Mouse (Mus musculus) ES-Bruce4 (cell line): Measurements from ENCODE around the gene B9d1. TPM values are rescaled to one million over a fixed set of nuclear protein-coding genes. Genes with fewer than 3 reads are reported as not detected.

Experiments
- H3K27ac ChIP-seq: 2 replicates; pipeline ENCODE4 v1.5.1; 2012; ENCODE audit warnings: low read length, inconsistent platforms; ENCODE audit not compliant: insufficient read depth
- H3K27me3 ChIP-seq: 2 replicates; pipeline ENCODE4 v1.6.1; 2012; ENCODE audit warnings: mild to moderate bottlenecking, low read length, inconsistent platforms; ENCODE audit not compliant: control insufficient read depth, poor library complexity, insufficient read depth, severe bottlenecking
- H3K36me3 ChIP-seq: 2 replicates; pipeline ENCODE4 v1.6.1; 2012; ENCODE audit warnings: inconsistent platforms, mild to moderate bottlenecking, low read length, moderate library complexity; ENCODE audit not compliant: control insufficient read depth, poor library complexity, insufficient read depth, severe bottlenecking
- H3K4me1 ChIP-seq: one replicate; pipeline ENCODE4 v1.8.1; 2011; ENCODE audit warnings: low read length; ENCODE audit not compliant: control insufficient read depth, insufficient read depth
- H3K4me3 ChIP-seq: 2 replicates; pipeline ENCODE4 v1.5.1; 2011; ENCODE audit warnings: low read depth, mild to moderate bottlenecking, low read length
- H3K9ac ChIP-seq: 2 replicates; pipeline ENCODE4 v1.6.1; 2012; ENCODE audit warnings: low read depth, mild to moderate bottlenecking, inconsistent platforms; ENCODE audit not compliant: poor library complexity, severe bottlenecking
- H3K9me3 ChIP-seq: replicated peaks from 2 replicates; pipeline ENCODE4 v1.6.1; 2012; ENCODE audit warnings: mild to moderate bottlenecking, low read length, inconsistent platforms; ENCODE audit not compliant: control insufficient read depth, poor library complexity, insufficient read depth, severe bottlenecking
- CTCF ChIP-seq: IDR thresholded peaks from one replicate; pipeline ENCODE4 v1.8.1; 2011; ENCODE audit warnings: low read depth, low read length
- EP300 ChIP-seq: IDR thresholded peaks from 2 replicates; pipeline ENCODE4 v1.6.1; 2011; ENCODE audit warnings: low read depth, low read length; ENCODE audit not compliant: insufficient read depth
- POLR2A ChIP-seq: IDR thresholded peaks from one replicate; pipeline ENCODE4 v1.8.1; 2011; ENCODE audit warnings: low read length; ENCODE audit not compliant: insufficient read depth
- polyA plus RNA-seq: library from polyadenylated mRNA; stranded (reverse); fragments of >200 nt; gene quantifications from 2 replicates; pipeline ENCODE4 v1.2.4, GENCODE M21; 2011; ENCODE audit warnings: low read depth; ENCODE audit not compliant: missing spikeins, insufficient read depth, insufficient read length

The B9d1 gene
- polyA plus RNA-seq, 1 experiment, result 18.7 TPM

DNA sequence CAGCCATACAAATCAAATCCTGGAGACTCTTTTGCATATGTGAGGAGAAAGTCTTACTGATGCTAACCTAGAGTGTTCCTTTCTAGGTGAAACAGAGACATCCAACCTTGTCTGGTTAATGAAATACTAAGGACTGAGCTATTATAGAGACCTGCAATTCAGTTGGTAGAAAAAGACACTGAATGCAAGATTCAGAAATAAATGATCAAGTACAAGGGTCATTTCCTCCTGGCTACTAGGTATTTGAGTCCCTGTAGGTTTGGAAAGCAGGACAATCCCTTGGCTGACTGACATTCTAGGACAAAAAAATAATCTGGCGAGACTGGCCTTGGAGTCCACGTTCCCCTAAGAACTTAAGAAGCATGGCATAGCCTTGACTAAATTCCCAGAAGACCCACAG lies 40.6 kb downstream of the B9d1 start:
- Histone ChIP-seq H3K27ac (no peak overlapping the region), H3K4me1 (peaks cover 5% of the 10 kb centered on the region), H3K36me3 (peaks cover 13% of the 10 kb centered on the region), H3K4me3 (no peak overlapping the region), H3K9ac (no peak overlapping the region), H3K9me3 (no peaks in the 10 kb centered on the region), H3K27me3 (no peaks in the 10 kb centered on the region)
- TF ChIP-seq POLR2A (no peak), CTCF (no peak)

DNA sequence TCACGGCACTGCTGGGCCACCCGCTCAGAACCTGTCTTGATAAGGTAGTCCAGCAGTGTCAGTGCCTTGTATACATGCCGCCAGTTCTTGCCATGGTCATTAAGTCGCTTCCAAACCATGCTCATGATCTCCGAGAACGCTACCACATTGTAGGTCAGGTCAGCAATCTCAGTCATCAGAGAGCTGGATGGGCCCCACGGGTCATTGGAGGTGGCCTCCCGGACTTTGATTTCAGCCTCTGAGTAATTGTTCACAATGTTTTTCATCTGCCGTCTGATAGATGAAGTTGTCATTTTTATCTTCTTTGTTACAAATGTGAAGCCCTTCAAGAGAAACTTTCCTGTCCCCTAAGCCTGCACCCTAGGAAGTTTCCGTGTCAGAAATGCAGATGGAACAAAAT lies 41.5 kb downstream of the B9d1 start:
- no peak overlapping the region for H3K9ac ChIP-seq
- TF ChIP-seq EP300 (no peak), CTCF (no peak), POLR2A (no peak)
- H3K36me3 ChIP-seq, result peaks cover 11% of the 10 kb centered on the region
- H3K27me3 ChIP-seq, result no peaks in the 10 kb centered on the region
- peaks cover 2% of the 10 kb centered on the region for H3K4me1 ChIP-seq
- H3K4me3 ChIP-seq, result no peak overlapping the region
- no peaks in the 10 kb centered on the region for H3K9me3 ChIP-seq
- H3K27ac ChIP-seq, result no peak overlapping the region

GRCm38 (mm10) chr11:61547710-61548109 lies 42.8 kb downstream of the B9d1 start:
- peaks cover 12% of the 10 kb centered on the region for H3K36me3 ChIP-seq
- no peak overlapping the region for H3K4me3 ChIP-seq
- H3K4me1 ChIP-seq, result no peaks in the 10 kb centered on the region
- H3K27me3 ChIP-seq, result no peaks in the 10 kb centered on the region
- TF ChIP-seq POLR2A (no peak), CTCF (no peak), EP300 (no peak)
- H3K9ac ChIP-seq, result no peak overlapping the region
- H3K27ac ChIP-seq, result no peak overlapping the region
- H3K9me3 ChIP-seq, result no peaks in the 10 kb centered on the region

GRCm38 (mm10) chr11:61550631-61551030 lies 45.7 kb downstream of the B9d1 start:
- H3K9me3 ChIP-seq, result no peaks in the 10 kb centered on the region
- peaks cover 2% of the 10 kb centered on the region; the same call in 1 of the 2 replicates for H3K36me3 ChIP-seq
- H3K27ac ChIP-seq, result no peak overlapping the region
- no peak overlapping the region for H3K9ac ChIP-seq
- peaks cover 6% of the 10 kb centered on the region for H3K4me1 ChIP-seq
- H3K27me3 ChIP-seq, result no peaks in the 10 kb centered on the region
- H3K4me3 ChIP-seq, result no peak overlapping the region
- TF ChIP-seq POLR2A, result no peak
- no peak for TF ChIP-seq CTCF
- no peak for TF ChIP-seq EP300

DNA sequence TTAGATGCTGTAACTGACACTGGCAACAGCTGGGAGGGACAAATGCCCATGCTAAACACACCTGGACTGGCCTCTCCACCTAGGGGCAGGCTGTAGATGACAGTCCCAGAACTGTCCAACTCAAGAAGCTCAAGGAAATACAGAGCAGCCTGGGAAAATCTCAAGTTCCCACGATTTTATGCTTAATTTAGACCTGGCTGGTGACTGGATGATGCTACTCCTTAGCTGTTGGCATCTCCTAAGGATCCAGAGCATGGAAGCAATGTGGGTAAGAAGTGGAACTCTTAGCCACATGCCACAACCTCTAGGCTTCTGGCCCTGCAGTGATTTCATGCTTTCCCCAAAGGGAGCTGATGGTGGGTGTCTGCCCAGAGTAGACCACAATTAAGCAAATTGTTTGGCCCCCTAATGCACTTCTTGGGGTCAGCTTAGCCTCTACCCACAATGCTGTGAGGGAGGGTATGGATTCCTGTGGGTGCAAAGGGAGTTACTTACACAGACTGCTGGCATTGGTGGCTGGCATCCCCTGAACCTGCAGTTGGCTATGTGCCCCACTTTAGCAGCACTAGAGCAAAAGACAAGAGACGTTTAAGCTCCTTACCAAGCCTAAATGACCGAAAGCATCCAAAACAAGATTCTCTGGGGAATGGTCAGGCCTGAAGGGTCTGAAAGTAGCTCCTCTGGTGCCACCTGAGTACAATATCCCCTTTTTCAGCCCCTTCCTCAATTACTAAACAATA lies 48.2 kb downstream of the B9d1 start:
- TF ChIP-seq POLR2A, result no peak
- no peak for TF ChIP-seq EP300
- TF ChIP-seq CTCF, result no peak
- H3K27ac ChIP-seq, result no peak overlapping the region
- H3K4me1 ChIP-seq, result peaks cover 6% of the 10 kb centered on the region
- no peaks in the 10 kb centered on the region for H3K9me3 ChIP-seq
- H3K27me3 ChIP-seq, result no peaks in the 10 kb centered on the region
- 0 out of 2 replicates have a peak, but pooled peaks cover 2% of the 10 kb centered on the region for H3K36me3 ChIP-seq
- no peak overlapping the region for H3K9ac ChIP-seq
- H3K4me3 ChIP-seq, result no peak overlapping the region

DNA sequence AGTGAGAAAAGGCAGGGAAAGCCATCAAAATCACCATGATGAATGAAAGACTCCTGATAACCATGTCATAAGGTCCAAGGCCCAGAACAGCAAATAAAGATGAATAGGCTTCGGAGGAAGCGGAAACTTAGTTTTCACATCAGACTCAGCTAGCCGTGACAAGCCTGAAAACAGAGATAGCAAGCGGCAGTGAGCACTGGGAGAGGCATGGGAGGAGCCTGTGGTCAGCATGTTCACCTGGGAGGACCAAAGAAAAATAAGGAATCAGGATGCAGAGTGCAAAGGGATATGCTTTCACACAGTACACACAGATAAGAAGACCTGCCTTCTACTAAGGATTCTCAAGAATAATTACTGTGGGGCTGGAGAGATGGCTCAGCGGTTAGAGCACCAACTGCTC lies 54.6 kb downstream of the B9d1 start:
- Histone ChIP-seq H3K9ac (no peak overlapping the region), H3K9me3 (no peaks in the 10 kb centered on the region), H3K36me3 (no peaks in the 10 kb centered on the region), H3K27me3 (no peaks in the 10 kb centered on the region), H3K4me3 (no peak overlapping the region), H3K4me1 (peaks cover 2% of the 10 kb centered on the region), H3K27ac (no peak overlapping the region; the same call in 1 of the 2 replicates)
- TF ChIP-seq CTCF (no peak), POLR2A (no peak), EP300 (no peak)
